Mouse (Mus musculus) midbrain, embryonic 15.5 days (tissue): ENCODE results near the gene Stard8. TPM values are rescaled to one million over a fixed set of nuclear protein-coding genes. Genes with fewer than 3 reads are reported as not detected.
"Not testable (repeated sequence)": the region's sequence is repeated elsewhere in the genome, so short reads cannot be mapped to it uniquely, and the experiment has no call there.

ENCODE experiments used
- ATAC-seq: fragments of 200-750 bp; cut with Nextera tagmentation; replicated peaks from 2 replicates; pipeline ENCODE4 v1.8.0; 2017; ENCODE audit warnings: moderate TSS enrichment
- H3K27ac ChIP-seq: fragments of 300-500 bp; sonication (generic); 2 replicates; pipeline ENCODE4 v1.5.1; 2015; ENCODE audit warnings: mild to moderate bottlenecking, inconsistent platforms
- H3K27me3 ChIP-seq: fragments of 300-500 bp; sonication (generic); replicated peaks from 2 replicates; pipeline ENCODE4 v1.6.1; 2015; ENCODE audit warnings: inconsistent platforms
- H3K36me3 ChIP-seq: fragments of 300-500 bp; sonication (generic); replicated peaks from 2 replicates; pipeline ENCODE4 v1.6.1; 2015; ENCODE audit warnings: inconsistent platforms
- H3K4me1 ChIP-seq: fragments of 300-500 bp; sonication (generic); 2 replicates; pipeline ENCODE4 v1.6.1; 2015; ENCODE audit warnings: inconsistent platforms
- H3K4me2 ChIP-seq: fragments of 300-500 bp; sonication (generic); 2 replicates; pipeline ENCODE4 v1.6.1; 2015; ENCODE audit warnings: inconsistent platforms, mild to moderate bottlenecking, moderate library complexity
- H3K4me3 ChIP-seq: fragments of 300-500 bp; sonication (generic); 2 replicates; pipeline ENCODE4 v1.5.1; 2015; ENCODE audit warnings: mild to moderate bottlenecking, inconsistent platforms
- H3K9ac ChIP-seq: fragments of 300-500 bp; sonication (generic); 2 replicates; pipeline ENCODE4 v1.6.1; 2015; ENCODE audit warnings: mild to moderate bottlenecking, inconsistent platforms
- H3K9me3 ChIP-seq: fragments of 300-500 bp; sonication (generic); 2 replicates; pipeline ENCODE4 v1.6.1; 2016; ENCODE audit warnings: inconsistent platforms
- WGBS: fragments of 180-500 bp; shearing (Covaris S2); methylation state at CpG from one replicate; pipeline ENCODE4 v1.1.7; 2015; ENCODE audit warnings: mixed read lengths; 5-methylcytosine and 5-hydroxymethylcytosine counted together
- polyA plus RNA-seq: library from polyadenylated mRNA; unstranded; fragments of >200 nt; fragmentation: Nextera tagmentation; extraction: Ambion mirVana; gene quantifications from 2 replicates; pipeline ENCODE4 v1.2.1, GENCODE M21; 2015

Stard8 gene
- polyA plus RNA-seq, 1 experiment from 2014 or later, result 5.4 TPM

DNA sequence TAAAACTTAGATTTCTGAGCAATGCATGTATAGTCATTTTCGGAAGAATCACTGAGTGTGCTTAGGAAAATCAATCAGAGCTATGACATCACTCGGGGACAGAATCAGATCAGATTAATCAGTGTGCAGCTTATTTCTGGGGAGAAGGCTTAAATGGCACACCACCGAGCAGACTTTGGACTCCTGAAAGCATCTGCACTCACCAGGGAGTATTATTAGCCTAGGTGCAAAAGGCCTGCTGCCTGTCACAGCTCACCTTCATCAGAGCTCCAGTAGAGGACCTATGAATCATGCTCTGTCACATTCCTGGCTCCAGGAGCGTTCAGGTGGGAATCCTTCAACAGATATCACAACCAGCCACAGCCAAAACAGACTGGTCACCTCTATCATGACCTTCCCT is 73.4 kb downstream of the Stard8 start:
- H3K9me3 ChIP-seq, result no peaks in the 10 kb centered on the region

GRCm38 (mm10) chrX:99078374-99078892 is 75.4 kb downstream of the Stard8 start:
- H3K27me3 ChIP-seq, H3K4me3 ChIP-seq, H3K4me1 ChIP-seq, H3K9ac ChIP-seq, H3K9me3 ChIP-seq, H3K27ac ChIP-seq, ATAC-seq, H3K36me3 ChIP-seq, H3K4me2 ChIP-seq: not testable (repeated sequence)
- WGBS, result 89% methylated on average over 5 of the region's 7 CpGs

More for the DNA sequence above, 73.4 kb downstream of the Stard8 start:
- no peaks in the 10 kb centered on the region for H3K4me1 ChIP-seq
- WGBS, result 77% methylated on average over 4 of the region's 4 CpGs
- H3K4me2 ChIP-seq, result no peak overlapping the region
- H3K36me3 ChIP-seq, result no peaks in the 10 kb centered on the region
- H3K27ac ChIP-seq, result no peak overlapping the region
- H3K27me3 ChIP-seq, result no peaks in the 10 kb centered on the region
- no peak overlapping the region for H3K4me3 ChIP-seq
- no peak overlapping the region for H3K9ac ChIP-seq
- no peak for ATAC-seq

DNA sequence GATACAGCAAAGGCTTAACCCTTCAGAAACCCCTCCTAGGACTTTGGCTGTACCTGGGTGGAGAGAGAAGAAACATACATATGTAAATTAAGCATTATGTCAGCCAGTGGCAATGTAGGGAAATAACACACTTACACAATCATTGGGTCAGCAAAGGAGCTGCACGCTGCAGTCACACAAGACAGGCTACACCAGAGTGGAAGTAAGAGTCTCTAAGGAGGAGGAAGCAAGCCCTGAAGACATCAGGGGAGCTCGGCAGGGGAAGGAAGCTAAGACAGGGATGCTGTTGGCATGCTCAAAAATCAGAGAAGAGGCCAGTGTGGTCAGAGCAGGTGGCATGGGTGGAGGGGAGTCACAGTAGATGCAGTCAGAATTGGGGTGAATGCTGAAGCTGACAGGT is 89.7 kb downstream of the Stard8 start:
- 69% methylated on average over 2 of the region's 2 CpGs for WGBS
- H3K4me3 ChIP-seq, result no peak overlapping the region

DNA sequence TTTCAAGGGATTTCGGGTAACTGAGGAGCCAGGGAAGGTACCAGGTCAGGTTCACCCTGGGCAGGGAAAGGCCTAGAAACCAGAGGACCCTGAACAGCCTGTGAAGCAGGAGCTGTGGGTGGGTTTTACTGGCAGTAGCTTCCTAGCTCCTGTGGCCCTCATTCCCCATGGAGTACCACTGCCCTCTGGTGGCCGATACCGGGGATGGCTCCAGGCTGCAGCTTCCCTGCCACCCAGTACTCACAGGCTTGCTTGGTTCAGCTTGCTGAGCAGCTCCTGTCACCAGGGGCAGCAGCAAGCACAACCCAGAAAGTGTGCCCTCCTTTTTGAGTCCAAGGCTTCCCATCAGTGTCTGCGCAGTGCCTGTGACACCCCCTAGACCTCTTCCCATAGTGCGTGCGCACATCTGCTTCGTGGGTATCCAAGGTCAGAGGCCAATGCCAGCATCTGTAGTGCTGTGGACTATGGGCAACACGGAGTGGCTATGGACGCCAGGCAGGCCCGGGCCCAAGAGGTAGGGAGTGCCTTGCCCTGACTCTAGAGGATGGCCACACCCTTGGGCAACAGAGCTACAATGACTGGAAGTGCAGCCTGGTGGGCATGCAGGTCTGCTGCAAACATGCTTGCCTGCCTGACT is 108.2 kb downstream of the Stard8 start:
- H3K36me3 ChIP-seq, ATAC-seq, H3K27ac ChIP-seq, H3K9me3 ChIP-seq, H3K27me3 ChIP-seq, H3K4me2 ChIP-seq, H3K4me3 ChIP-seq, H3K9ac ChIP-seq, H3K4me1 ChIP-seq: not testable (repeated sequence)
- WGBS, result 77% methylated on average over 7 of the region's 10 CpGs

More for the DNA sequence above, 89.7 kb downstream of the Stard8 start:
- H3K36me3 ChIP-seq, result no peaks in the 10 kb centered on the region
- H3K9ac ChIP-seq, result no peak overlapping the region
- peaks cover 7% of the 10 kb centered on the region; the same call in 1 of the 2 replicates for H3K27me3 ChIP-seq
- no peaks in the 10 kb centered on the region for H3K9me3 ChIP-seq
- no peak for ATAC-seq
- no peaks in the 10 kb centered on the region for H3K4me1 ChIP-seq
- no peak overlapping the region for H3K27ac ChIP-seq
- H3K4me2 ChIP-seq, result no peak overlapping the region

GRCm38 (mm10) chrX:99119510-99119909 is 116.5 kb downstream of the Stard8 start:
- no peak overlapping the region for H3K9ac ChIP-seq
- H3K9me3 ChIP-seq, result no peaks in the 10 kb centered on the region
- H3K4me2 ChIP-seq, result no peak overlapping the region
- no peak overlapping the region for H3K4me3 ChIP-seq
- no peaks in the 10 kb centered on the region for H3K4me1 ChIP-seq
- 87% methylated on average over 5 of the region's 5 CpGs for WGBS
- peaks cover 15% of the 10 kb centered on the region; the same call in 1 of the 2 replicates for H3K27me3 ChIP-seq
- ATAC-seq, result no peak
- H3K27ac ChIP-seq, result no peak overlapping the region
- H3K36me3 ChIP-seq, result no peaks in the 10 kb centered on the region

Other genes starting within 250 kb of the Stard8 start
- gene Ophn1, start 112.2 kb upstream of the Stard8 start, polyA plus RNA-seq, result 40.1 and 46.6 TPM in 2 replicates
- 17.7 and 17.9 TPM in 2 replicates for gene Yipf6, start 66.9 kb upstream of the Stard8 start, polyA plus RNA-seq
- 25.6 and 31.9 TPM in 2 replicates for gene Efnb1, start 132.9 kb downstream of the Stard8 start, polyA plus RNA-seq